Mouse (Mus musculus): ENCODE results near the gene Zfp709.
"Not testable (repeated sequence)": the region's sequence is repeated elsewhere in the genome, so short reads cannot be mapped to it uniquely, and the experiment has no call there.

Zfp709 gene

DNA sequence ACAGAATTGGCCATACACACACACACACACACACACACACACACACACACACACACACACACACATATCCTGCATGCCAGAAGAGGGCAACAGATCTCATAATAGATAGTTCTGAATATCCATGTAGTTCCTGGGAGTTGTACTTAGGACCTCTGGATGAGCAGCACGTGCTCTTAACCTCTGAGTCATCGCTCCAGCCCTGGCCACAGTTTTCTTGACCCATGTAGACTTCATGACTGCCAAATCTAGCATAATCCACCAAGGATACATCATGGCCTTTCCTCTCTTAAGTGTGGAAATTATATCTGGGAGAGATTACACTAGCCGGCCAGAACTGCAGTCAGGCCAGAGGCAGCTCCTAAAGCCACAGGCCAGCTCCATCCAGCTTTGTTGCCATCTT, 44.7 kb downstream of the Zfp709 start:
- no peak for DNase-seq

DNA sequence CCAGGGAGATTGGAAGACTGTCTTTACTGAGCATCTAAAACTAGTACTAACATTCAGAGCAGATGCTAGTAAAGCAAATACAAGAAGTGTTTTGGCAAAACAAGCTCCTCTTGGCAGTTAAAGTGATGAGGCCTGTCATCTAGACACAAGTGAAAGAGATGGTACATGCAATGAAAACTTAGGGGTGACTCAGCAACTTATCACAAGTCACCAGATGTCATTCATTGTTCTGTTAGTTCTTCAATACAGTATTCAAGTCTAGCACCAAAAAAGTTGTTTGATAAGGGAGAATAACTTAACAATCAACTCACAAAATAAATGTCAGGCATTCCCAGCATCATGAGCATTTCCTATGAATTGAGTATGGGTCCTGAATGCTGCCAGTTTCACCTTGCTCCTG, 46.0 kb downstream of the Zfp709 start:
- DNase-seq, result no peak

DNA sequence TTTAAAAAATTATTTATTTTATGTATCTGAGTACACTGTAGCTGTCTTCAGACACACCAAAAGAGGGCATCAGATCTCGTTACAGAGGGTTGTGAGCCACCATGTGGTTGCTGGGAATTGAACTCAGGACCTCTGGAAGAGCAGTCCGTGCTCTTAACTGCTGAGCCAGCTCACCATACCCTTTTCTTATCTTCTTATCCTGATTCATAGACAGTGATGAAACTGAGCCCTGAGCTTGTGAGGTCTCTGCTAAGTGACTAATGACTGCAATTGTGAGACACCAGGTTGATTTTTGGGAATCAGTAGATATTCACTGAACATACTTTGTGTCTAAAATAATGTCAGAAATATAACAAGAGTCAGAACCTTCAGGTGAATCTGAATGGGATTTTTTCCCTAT, 56.2 kb downstream of the Zfp709 start:
- DNase-seq, result not testable (repeated sequence)

DNA sequence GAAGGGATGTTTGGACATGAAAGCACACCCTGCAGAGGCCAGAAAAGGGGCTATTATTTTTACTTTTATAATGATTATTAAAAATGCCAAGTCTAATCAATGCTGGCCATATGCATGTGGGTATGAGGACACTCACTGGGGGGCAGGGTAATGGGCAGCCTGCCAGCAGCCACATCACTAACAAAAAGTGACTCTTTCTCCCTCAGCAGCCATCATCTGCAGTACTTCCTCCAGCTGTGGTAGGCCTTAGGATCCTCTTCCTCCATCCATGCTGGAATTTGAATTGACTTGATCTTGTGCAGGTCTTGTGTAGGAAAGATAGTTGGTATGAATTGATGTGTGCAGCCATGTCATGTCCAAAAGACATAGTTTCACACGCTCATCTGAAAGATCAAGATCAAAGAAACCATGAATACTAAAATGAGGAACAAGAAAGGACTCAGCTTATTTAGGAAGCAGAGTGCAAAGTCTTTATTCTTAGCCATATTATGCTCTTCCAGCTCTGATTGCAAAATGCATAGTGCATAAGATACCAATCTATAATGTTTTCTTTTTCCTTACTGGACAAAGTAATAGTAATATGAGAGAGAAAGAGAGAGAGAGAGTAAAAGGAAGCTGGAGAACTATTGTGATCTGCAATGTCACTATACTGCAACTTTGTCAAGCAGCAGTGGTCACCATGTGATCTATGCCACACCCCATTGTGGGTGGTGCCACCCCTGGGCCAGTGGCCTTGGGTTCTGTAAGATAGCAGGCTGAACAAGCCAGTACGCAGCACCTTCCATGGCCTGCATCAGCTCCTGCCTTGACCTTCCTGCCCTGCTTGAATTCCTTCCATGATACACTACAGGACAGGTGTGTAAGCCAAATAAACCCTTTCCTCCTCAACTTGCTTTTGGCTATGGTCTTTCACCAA, 58.7 kb downstream of the Zfp709 start:
- no peak for DNase-seq

DNA sequence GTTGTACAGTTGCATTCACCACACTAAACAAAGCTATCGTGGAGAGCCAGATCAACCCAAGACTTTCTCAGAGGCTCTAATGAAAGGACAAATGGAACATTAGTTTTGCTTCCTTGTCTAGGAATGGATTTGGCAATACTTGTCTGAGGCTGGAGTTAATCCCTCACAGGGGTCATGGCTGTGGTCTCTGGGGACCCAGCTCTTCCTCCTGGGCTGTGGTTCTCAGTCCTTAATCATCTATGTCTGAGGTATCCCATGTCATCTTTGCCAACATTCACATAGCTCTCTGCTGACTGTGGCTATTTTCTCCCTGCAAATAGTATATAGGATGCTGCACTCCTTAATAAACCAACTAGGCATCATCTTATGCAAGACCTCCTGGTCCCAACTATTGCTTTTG, 60.0 kb downstream of the Zfp709 start:
- no peak for DNase-seq

Data from kidney, adult 18-20 months (tissue).